Mouse (Mus musculus): Measurements from ENCODE around the gene Dbh.

Dbh gene

DNA sequence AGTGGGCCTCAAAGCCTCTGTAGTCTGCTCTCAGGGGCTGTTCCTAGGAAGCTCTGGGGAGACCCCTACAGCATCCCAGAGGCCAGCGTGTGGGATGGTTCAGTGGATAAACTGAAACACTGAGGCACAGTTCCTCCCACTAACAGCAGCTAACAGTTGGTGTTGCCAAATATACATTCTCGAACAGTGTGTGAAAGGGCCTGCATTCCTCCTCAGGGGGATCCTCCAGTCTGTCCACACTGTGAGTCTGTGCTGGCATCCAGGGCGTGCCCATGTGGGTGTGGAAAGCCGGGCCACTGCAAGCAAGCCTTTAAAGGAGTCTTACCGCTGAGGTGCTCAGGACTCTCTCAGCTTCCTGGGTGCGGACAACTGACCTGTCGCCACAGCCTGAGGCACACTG lies 61.5 kb downstream of the Dbh start:
- no peak for DNase-seq

DNA sequence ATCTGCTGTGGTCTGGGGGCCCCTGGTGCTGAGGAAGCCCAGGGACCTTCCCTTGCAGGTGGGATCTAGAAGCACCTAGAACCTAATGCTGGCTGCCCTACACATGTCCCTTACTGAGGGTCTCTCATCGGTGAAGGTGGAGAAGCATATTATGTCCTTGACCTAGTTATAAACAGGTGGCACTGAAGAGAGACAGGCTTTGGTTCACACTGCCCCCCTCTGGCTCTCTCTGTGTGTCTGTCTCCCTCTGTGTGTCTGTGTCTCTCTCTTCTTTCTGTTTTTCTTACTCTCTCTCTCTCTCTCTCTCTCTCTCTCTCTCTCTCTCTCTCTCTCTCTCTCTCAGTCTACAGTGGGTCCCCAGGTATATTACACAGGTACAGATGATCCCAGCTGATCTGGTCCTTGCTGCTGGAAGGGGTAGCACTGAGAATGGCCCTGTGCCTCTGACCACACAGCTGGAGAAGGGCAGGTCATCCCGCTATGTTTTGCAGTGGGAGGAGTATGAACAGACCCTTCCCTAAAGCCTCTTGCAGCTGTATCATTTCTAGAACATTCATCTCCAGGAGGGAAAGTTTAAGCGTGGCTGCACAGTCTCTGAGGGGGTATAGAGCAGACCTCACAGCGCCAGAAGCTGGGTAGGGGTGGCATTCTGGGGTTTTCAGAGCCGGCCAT lies 63.9 kb downstream of the Dbh start:
- peak; percentile 60 to 65 for DNase-seq

DNA sequence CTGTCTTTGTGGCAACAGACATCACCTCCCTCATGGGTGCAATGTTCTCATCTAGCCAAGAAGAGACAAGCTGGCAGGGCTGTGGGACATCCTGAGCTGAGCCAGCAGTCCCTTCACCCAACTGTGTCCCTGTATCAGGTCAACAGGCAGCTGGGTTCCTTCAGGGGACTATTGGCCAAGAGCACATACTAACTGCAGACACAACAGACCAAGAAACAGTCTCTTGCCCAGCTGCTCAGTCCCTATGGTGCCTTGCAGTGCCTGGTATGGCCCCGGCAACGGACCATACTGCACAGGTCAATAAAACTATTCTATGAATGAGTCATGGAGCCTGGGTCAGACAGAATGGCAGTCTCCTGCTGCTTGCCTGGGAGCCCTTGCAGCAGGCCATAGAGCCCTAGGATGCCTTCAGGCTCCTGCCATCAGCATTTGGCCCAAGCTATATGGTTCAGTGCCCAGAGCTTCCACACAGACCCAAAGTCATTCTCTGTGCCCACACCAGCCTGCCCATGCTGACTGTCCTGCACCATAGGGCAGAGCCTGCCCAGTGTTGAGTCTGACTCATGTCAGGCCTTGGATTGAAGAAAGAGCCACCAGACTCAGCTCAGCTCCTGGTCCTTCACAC lies 64.6 kb downstream of the Dbh start:
- no peak for DNase-seq

DNA sequence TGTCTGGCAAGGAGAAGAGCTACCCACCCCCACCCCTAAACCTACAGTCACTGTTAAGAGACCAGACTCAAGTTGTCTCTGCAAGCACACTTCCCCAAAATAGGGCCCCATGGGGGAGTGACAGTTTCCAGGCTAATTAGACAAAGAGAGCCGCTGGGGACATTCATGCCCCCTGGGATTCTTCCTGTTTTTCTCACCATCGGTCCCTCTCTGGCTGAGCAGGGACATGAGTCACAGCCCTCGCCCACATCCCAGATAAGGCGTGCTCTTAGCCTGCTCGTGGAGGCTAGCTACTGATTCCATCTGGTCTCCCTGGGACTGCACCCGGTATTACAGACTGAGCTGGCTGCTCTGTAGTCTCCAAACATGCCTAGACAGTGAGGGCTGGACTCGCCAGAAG lies 67.3 kb downstream of the Dbh start:
- no peak for DNase-seq

Data from thymus, postnatal 36 days (tissue).